In the genomic region with DNA sequence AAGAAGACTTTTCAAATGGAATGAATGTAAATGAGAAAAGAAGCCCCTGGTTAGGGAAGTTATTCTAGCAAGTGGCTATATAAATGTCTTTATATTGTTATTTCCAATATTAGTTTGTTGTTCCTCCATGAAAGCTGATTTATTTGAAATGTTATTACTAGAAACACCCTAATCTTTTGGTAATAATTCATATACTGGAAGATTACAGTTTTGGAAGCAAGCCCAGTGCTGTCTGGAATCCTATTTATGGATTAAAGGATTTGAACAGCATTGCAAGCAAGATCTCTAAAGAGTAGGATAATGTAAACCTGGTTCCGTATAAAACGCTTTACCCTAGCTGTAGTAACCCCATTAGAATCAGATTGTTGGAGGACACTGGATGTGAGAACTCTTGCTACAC, we compare ENCODE assay signal across 27 mouse cellular contexts.
DNase-seq lines count a peak whose midpoint lies in the region; ATAC-seq and TF ChIP-seq lines count a peak whose summit lies in the region.
"Had no signal": no experiment of that assay in that cellular context is flagged by ENCODE, and none has a peak within 500 bp of the region (broad histone marks: within the 10 kb centered on the region; RNA-seq: fewer than 3 reads in every experiment).

No protein-coding gene starts in this region.

- no peak overlapping the region for H3K4me3 ChIP-seq in kidney, postnatal 0 days (replicated peaks; ENCODE audit: low read depth, low read length)
- H3K4me3 ChIP-seq in kidney, embryonic 16.5 days (ENCODE audit: low read length) = no peak overlapping the region
- H3K4me3 ChIP-seq in lung, embryonic 14.5 days (ENCODE audit: low read depth, low read length) = no peak overlapping the region
- H3K4me3 ChIP-seq: embryonic facial prominence, embryonic 15.5 days; gastrocnemius, adult 2 months; hindbrain, embryonic 12.5 days; hindbrain, embryonic 15.5 days had no signal

- H3K27ac ChIP-seq in kidney, postnatal 0 days = no peak overlapping the region
- H3K27ac ChIP-seq in kidney, embryonic 16.5 days (ENCODE audit: low read length) = no peak overlapping the region
- no peak overlapping the region for H3K27ac ChIP-seq in lung, embryonic 14.5 days (ENCODE audit: low read depth)
- H3K27ac ChIP-seq: embryonic facial prominence, embryonic 15.5 days; gastrocnemius, adult 2 months; hindbrain, embryonic 12.5 days; hindbrain, embryonic 15.5 days had no signal

- peak; percentile 78 for DNase-seq in kidney, postnatal 0 days (ENCODE audit: low spot score)
- peak; percentile 71 for DNase-seq in lung, embryonic 14.5 days
- no peak for DNase-seq in lung, postnatal 10 days
- peak; percentile 12 for DNase-seq in brain, adult 2 months (ENCODE audit: low read depth, low spot score)
- peak; percentile 54 for DNase-seq in retina, postnatal 1 day
- no peak for DNase-seq in T-cell, adult 2 months (ENCODE audit: low spot score)
- DNase-seq: adrenal gland, adult 2 months; adrenal gland, postnatal 25 days; B cell, adult 2 months; cerebellum, adult 11 months; cerebellum, adult 8-10 months; cerebellum, postnatal 10 days; cerebellum, postnatal 36 days; embryo, embryonic 11 days; forebrain, postnatal 0 days; gastrocnemius, adult 2 months; gastrocnemius, postnatal 14 days; heart, adult 11 months had no signal

- 67% methylated on average over 2 of the region's 2 CpGs for WGBS in kidney, postnatal 0 days
- WGBS in kidney, embryonic 16.5 days = 64% methylated on average over 2 of the region's 2 CpGs
- WGBS in lung, embryonic 14.5 days = 37% methylated on average over 2 of the region's 2 CpGs

- no peaks in the 10 kb centered on the region for H3K9me3 ChIP-seq in kidney, postnatal 0 days (replicated peaks; ENCODE audit: low read length)
- H3K9me3 ChIP-seq in kidney, embryonic 16.5 days (ENCODE audit: low read length) = no peaks in the 10 kb centered on the region
- no peaks in the 10 kb centered on the region for H3K9me3 ChIP-seq in lung, embryonic 14.5 days (ENCODE audit: low read depth, low read length)
- H3K9me3 ChIP-seq: embryonic facial prominence, embryonic 15.5 days; G1E; hindbrain, embryonic 12.5 days; hindbrain, embryonic 15.5 days had no signal

- no peak overlapping the region for H3K9ac ChIP-seq in kidney, postnatal 0 days (ENCODE audit: low read depth, low read length)
- no peak overlapping the region for H3K9ac ChIP-seq in kidney, embryonic 16.5 days (replicated peaks; ENCODE audit: low read length)
- no peak overlapping the region for H3K9ac ChIP-seq in lung, embryonic 14.5 days
- H3K9ac ChIP-seq: embryonic facial prominence, embryonic 15.5 days; forebrain, postnatal 0 days; hindbrain, embryonic 12.5 days; hindbrain, embryonic 15.5 days had no signal

- no peaks in the 10 kb centered on the region for H3K27me3 ChIP-seq in kidney, postnatal 0 days (ENCODE audit: insufficient read depth, low read length)
- no peaks in the 10 kb centered on the region for H3K27me3 ChIP-seq in kidney, embryonic 16.5 days (ENCODE audit: insufficient read depth, low read length)
- no peaks in the 10 kb centered on the region for H3K27me3 ChIP-seq in lung, embryonic 14.5 days (ENCODE audit: insufficient read depth, low read length)
- H3K27me3 ChIP-seq: CH12.LX; embryonic facial prominence, embryonic 15.5 days; hindbrain, embryonic 12.5 days; hindbrain, embryonic 15.5 days had no signal

- no peaks in the 10 kb centered on the region for H3K36me3 ChIP-seq in kidney, postnatal 0 days (ENCODE audit: insufficient read depth, low read length)
- no peaks in the 10 kb centered on the region for H3K36me3 ChIP-seq in kidney, embryonic 16.5 days (ENCODE audit: insufficient read depth, low read length)
- H3K36me3 ChIP-seq in lung, embryonic 14.5 days (ENCODE audit: insufficient read depth) = no peaks in the 10 kb centered on the region
- H3K36me3 ChIP-seq: embryonic facial prominence, embryonic 15.5 days; G1E; hindbrain, embryonic 12.5 days; hindbrain, embryonic 15.5 days had no signal

- H3K4me1 ChIP-seq in kidney, postnatal 0 days (replicated peaks; ENCODE audit: insufficient read depth, low read length) = 0 out of 2 replicates have a peak, but pooled peaks cover 3% of the 10 kb centered on the region
- H3K4me1 ChIP-seq in kidney, embryonic 16.5 days (ENCODE audit: insufficient read depth, low read length) = peaks cover 24% of the 10 kb centered on the region
- no peaks in the 10 kb centered on the region; the same call in 1 of the 2 replicates for H3K4me1 ChIP-seq in lung, embryonic 14.5 days (ENCODE audit: insufficient read depth)
- H3K4me1 ChIP-seq: embryonic facial prominence, embryonic 15.5 days; hindbrain, embryonic 12.5 days; hindbrain, embryonic 15.5 days had no signal

- TF ChIP-seq CTCF in kidney, postnatal 0 days (IDR thresholded peaks at IDR 0.05; ENCODE audit: low read depth) = no peak
- no peak for TF ChIP-seq CTCF in lung, embryonic 14.5 days (IDR thresholded peaks at IDR 0.05; ENCODE audit: low read depth)

- no peak for ATAC-seq in kidney, postnatal 0 days (replicated peaks; ENCODE audit: low FRiP score, low read depth)
- no peak for ATAC-seq in kidney, embryonic 16.5 days (ENCODE audit: low FRiP score, low TSS enrichment)
- no peak for ATAC-seq in lung, embryonic 14.5 days (ENCODE audit: insufficient read depth)
- ATAC-seq: forebrain, embryonic 14.5 days; forebrain, postnatal 0 days; Patski had no signal

- no peak overlapping the region for H3K4me2 ChIP-seq in kidney, postnatal 0 days (ENCODE audit: low read length)
- H3K4me2 ChIP-seq in kidney, embryonic 16.5 days (replicated peaks; ENCODE audit: low read depth, low read length) = no peak overlapping the region
- H3K4me2 ChIP-seq in lung, embryonic 14.5 days = no peak overlapping the region
- H3K4me2 ChIP-seq: embryonic facial prominence, embryonic 15.5 days; heart, embryonic 11.5 days; hindbrain, embryonic 12.5 days; hindbrain, embryonic 15.5 days had no signal

Comparison
In these comparisons a context has a peak if more than half of its experiments do, and no peak if none do; other contexts are left out.
1. DNase-seq: peak in kidney, postnatal 0 days (single experiment), lung, embryonic 14.5 days (single experiment), brain, adult 2 months (single experiment) and retina, postnatal 1 day (single experiment); none in lung, postnatal 10 days (single experiment) and T-cell, adult 2 months (single experiment).